Mouse (Mus musculus) effector memory CD4-positive, alpha-beta T cell, adult 7 months (primary cell): ENCODE measurements around the gene Cebpzos. TPM values are rescaled to one million over a fixed set of nuclear protein-coding genes. Genes with fewer than 3 reads are reported as not detected.

Experiments used
- polyA plus RNA-seq: library from polyadenylated mRNA; unstranded; fragments of 100-300 nt; shearing (Covaris generic); gene quantifications from one replicate; pipeline ENCODE4 v1.2.1, GENCODE M21; 2017

Gene Cebpzos
- 22.8 TPM for polyA plus RNA-seq

GRCm38 (mm10) chr17:78916369-78916813 is at the start of gene Cebpzos:
Gene Cebpzos, plus strand, starts transcription at chr17:78916500.

GRCm38 (mm10) chr17:78882401-78883112 is 33.7 kb upstream of the Cebpzos start, which contains the start of gene Eif2ak2:
Gene Eif2ak2, minus strand, starts transcription at chr17:78882573.

GRCm38 (mm10) chr17:78906892-78907291 is 9.4 kb upstream of the Cebpzos start, which contains the start of gene Sult6b1:
Gene Sult6b1, minus strand, starts transcription at chr17:78906992.

GRCm38 (mm10) chr17:78936466-78937228 is 20.3 kb downstream of the Cebpzos start, which contains the start of the genes Cebpz and Ndufaf7:
Gene Cebpz, minus strand, starts transcription at chr17:78937066.
Gene Ndufaf7, plus strand, starts transcription at chr17:78937136.

Other genes with a start within 250 kb of the Cebpzos start
- gene Strn, start 179.3 kb upstream of the Cebpzos start, polyA plus RNA-seq = 17.9 TPM
- gene Heatr5b, start 81.1 kb upstream of the Cebpzos start, polyA plus RNA-seq = 18.2 TPM
- 46.6 TPM for gene Gpatch11, start 80.9 kb upstream of the Cebpzos start, polyA plus RNA-seq
- gene Eif2ak2, start 33.9 kb upstream of the Cebpzos start, polyA plus RNA-seq = 5.3 TPM
- not detected for gene Sult6b1, start 9.5 kb upstream of the Cebpzos start, polyA plus RNA-seq
- gene Cebpz, start 20.6 kb downstream of the Cebpzos start, polyA plus RNA-seq = 105 TPM
- 20.5 TPM for gene Ndufaf7, start 20.6 kb downstream of the Cebpzos start, polyA plus RNA-seq
- gene Prkd3, start 104.3 kb downstream of the Cebpzos start, polyA plus RNA-seq = 24.4 TPM
- gene Qpct, start 135.4 kb downstream of the Cebpzos start, polyA plus RNA-seq = 13.7 TPM